Mouse (Mus musculus): Measurements from ENCODE around the gene Fam166b.

GRCm38 (mm10) chr4:43402212-43402611 lies 26.7 kb downstream of the Fam166b start:
- TF ChIP-seq GATA1 (IDR thresholded peaks at IDR 0.05; ENCODE audit: borderline replicate concordance, low read length) (no peak), FLI1 (IDR thresholded peaks at IDR 0.05; ENCODE audit: low read length) (no peak)

Measured in megakaryocyte, embryonic 14.5 days (primary cell).